ENCODE assay signal across 25 mouse cellular contexts in genomic region chr16:70344496-70344895, GRCm38 (mm10).
"Had no signal": no experiment of that assay in that cellular context is flagged by ENCODE, and none has a peak within 500 bp of the region (broad histone marks: within the 10 kb centered on the region; RNA-seq: fewer than 3 reads in every experiment).

No protein-coding gene starts in this region.

- H3K4me1 ChIP-seq: hindbrain, embryonic 15.5 days; limb, embryonic 10.5 days; limb, embryonic 12.5 days had no signal

- H3K9me3 ChIP-seq: heart, embryonic 13.5 days; heart, embryonic 15.5 days; hindbrain, embryonic 13.5 days; hindbrain, embryonic 15.5 days; kidney, embryonic 15.5 days; limb, embryonic 10.5 days; limb, embryonic 12.5 days had no signal

- ATAC-seq: forebrain, postnatal 0 days; hindbrain, postnatal 0 days; intestine, embryonic 16.5 days had no signal

- H3K4me2 ChIP-seq: heart, embryonic 11.5 days; heart, embryonic 13.5 days; heart, embryonic 15.5 days; hindbrain, embryonic 13.5 days; kidney, embryonic 15.5 days; limb, embryonic 12.5 days had no signal

- H3K36me3 ChIP-seq: heart, embryonic 13.5 days; heart, embryonic 15.5 days; hindbrain, embryonic 13.5 days; hindbrain, embryonic 15.5 days; kidney, embryonic 15.5 days; limb, embryonic 10.5 days; limb, embryonic 12.5 days had no signal

- H3K27me3 ChIP-seq: heart, embryonic 13.5 days; heart, embryonic 15.5 days; hindbrain, embryonic 13.5 days; hindbrain, embryonic 15.5 days; kidney, embryonic 15.5 days; limb, embryonic 12.5 days had no signal

- H3K27ac ChIP-seq: heart, adult 2 months; heart, embryonic 15.5 days; hindbrain, embryonic 13.5 days; hindbrain, embryonic 15.5 days; hindbrain, postnatal 0 days; kidney, embryonic 15.5 days; kidney, postnatal 0 days; limb, embryonic 10.5 days; limb, embryonic 12.5 days had no signal

- H3K4me3 ChIP-seq: heart, adult 2 months; heart, embryonic 13.5 days; heart, embryonic 15.5 days; hindbrain, embryonic 13.5 days; hindbrain, embryonic 15.5 days; kidney, embryonic 15.5 days; limb, embryonic 10.5 days; limb, embryonic 12.5 days had no signal

- H3K9ac ChIP-seq: forebrain, postnatal 0 days; heart, embryonic 13.5 days; heart, embryonic 15.5 days; hindbrain, embryonic 13.5 days; hindbrain, embryonic 15.5 days; kidney, embryonic 15.5 days; limb, embryonic 12.5 days had no signal

- DNase-seq: forebrain, postnatal 0 days; gastrocnemius, postnatal 14 days; gastrocnemius, postnatal 36 days; heart, adult 11 months; heart, adult 2 months; heart, postnatal 14 days; heart, postnatal 36 days; kidney, adult 11 months; kidney, adult 2 months; kidney, adult 9 months; kidney, postnatal 14 days; kidney, postnatal 36 days; layer of hippocampus, adult 9-11 months; layer of hippocampus, postnatal 36 days had no signal
